ENCODE assay signal across 7 mouse cellular contexts in the genomic region with DNA sequence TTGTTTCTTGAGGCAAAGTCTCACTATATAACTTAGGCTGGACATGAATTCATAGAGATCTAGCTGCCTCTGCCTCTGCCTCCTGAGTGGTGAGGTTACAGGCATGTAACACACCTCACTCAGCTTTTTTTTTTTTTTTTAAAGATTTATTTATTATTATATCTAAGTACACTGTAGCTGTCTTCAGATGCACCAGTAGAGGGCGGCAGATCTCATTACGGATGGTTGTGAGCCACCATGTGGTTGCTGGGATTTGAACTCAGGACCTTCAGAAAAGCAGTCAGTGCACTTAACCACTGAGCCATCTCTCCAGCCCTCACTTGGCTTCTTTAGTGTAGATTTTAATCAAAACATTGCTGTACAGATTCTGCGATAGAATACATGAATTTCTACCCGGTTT. TPM values are rescaled to one million over a fixed set of nuclear protein-coding genes. Genes with fewer than 3 reads are reported as not detected.
A peak's percentile ranks its signal among the peaks of the same experiment; 100 is the strongest.
DNase-seq lines count a peak whose midpoint lies in the region; ATAC-seq and TF ChIP-seq lines count a peak whose summit lies in the region.
"Not testable (repeated sequence)": the region's sequence is repeated elsewhere in the genome, so short reads cannot be mapped to it uniquely, and the experiment has no call there.

No protein-coding gene starts in this region.

- H3K9ac ChIP-seq in ES-E14 (ENCODE audit: insufficient read depth, low read depth, low read length, poor library complexity, severe bottlenecking); lung, postnatal 0 days (replicated peaks; ENCODE audit: low read depth); stomach, postnatal 0 days (ENCODE audit: low read length): not testable (repeated sequence)

- not testable (repeated sequence) for H3K27me3 ChIP-seq in lung, postnatal 0 days (replicated peaks; ENCODE audit: insufficient read depth, low read length); stomach, postnatal 0 days (ENCODE audit: control insufficient read depth, insufficient read depth, low read length)

- not testable (repeated sequence) for H3K36me3 ChIP-seq in ES-E14 (ENCODE audit: control insufficient read depth, insufficient read depth, low read length, poor library complexity, severe bottlenecking); stomach, postnatal 0 days (ENCODE audit: control insufficient read depth, insufficient read depth, low read length)
- H3K36me3 ChIP-seq in lung, postnatal 0 days (ENCODE audit: insufficient read depth, low read length), result peaks cover 11% of the 10 kb centered on the region; the same call in 1 of the 2 replicates

- intact Hi-C loops in left cerebral cortex, adult 2 months (cut with DNase I), result not testable (repeated sequence)

- in situ Hi-C loops in ES-E14 (cut with MboI; ENCODE audit: low sequenced_read_pairs in 2 of 2, unreplicated experiment in 2 of 2), result not testable (repeated sequence)

- not testable (repeated sequence) for H3K4me3 ChIP-seq in ES-E14 (ENCODE audit: insufficient read depth in 1 of 2, low read depth in 1 of 2, low read length in 2 of 2, poor library complexity in 1 of 2, severe bottlenecking in 1 of 2); left cerebral cortex, adult 2 months; lung, postnatal 0 days (ENCODE audit: low read depth, low read length); stomach, postnatal 0 days (ENCODE audit: low read depth, low read length)

- peak; percentile 36 for TF ChIP-seq CTCF in left cerebral cortex, adult 2 months (IDR thresholded peaks at IDR 0.05)
- TF ChIP-seq CTCF in lung, postnatal 0 days (IDR thresholded peaks at IDR 0.05), result peak; percentile 24
- peak; percentile 47 for TF ChIP-seq CTCF in stomach, postnatal 0 days (IDR thresholded peaks at IDR 0.05; ENCODE audit: low read depth)

- H3K4me2 ChIP-seq in lung, postnatal 0 days (replicated peaks; ENCODE audit: low read depth, low read length); stomach, postnatal 0 days (replicated peaks; ENCODE audit: low read depth): not testable (repeated sequence)

- not testable (repeated sequence) for H3K27ac ChIP-seq in ES-E14 (ENCODE audit: insufficient read depth, low read depth, low read length, poor library complexity, severe bottlenecking); left cerebral cortex, adult 2 months; lung, postnatal 0 days (ENCODE audit: low read length); stomach, postnatal 0 days (replicated peaks)

- not testable (repeated sequence) for ATAC-seq in lung, postnatal 0 days; stomach, postnatal 0 days (ENCODE audit: low FRiP score, low TSS enrichment)

- 89% methylated on average over 4 of the region's 4 CpGs for WGBS in lung, postnatal 0 days
- 87% methylated on average over 4 of the region's 4 CpGs for WGBS in stomach, postnatal 0 days

- peak; percentile 24 for DNase-seq in A20 (ENCODE audit: low read depth, low spot score)
- DNase-seq in ES-E14 (ENCODE audit: low read depth, low spot score); left cerebral cortex, adult 2 months (ENCODE audit: extremely low spot score in 1 of 2, low spot score in 2 of 2); lung, postnatal 0 days (ENCODE audit: low spot score); stomach, postnatal 0 days (ENCODE audit: low spot score): not testable (repeated sequence)
- peak; percentile 29 for DNase-seq in adrenal gland, postnatal 14 days
- DNase-seq in induced T-regulatory cell, adult 2 months (ENCODE audit: low read depth), result peak; percentile 23

- not testable (repeated sequence) for H3K4me1 ChIP-seq in ES-E14 (ENCODE audit: control insufficient read depth in 2 of 2, insufficient read depth in 2 of 2, low read length in 2 of 2, poor library complexity in 1 of 2); lung, postnatal 0 days (ENCODE audit: insufficient read depth, low read depth, low read length); stomach, postnatal 0 days (replicated peaks; ENCODE audit: control insufficient read depth, insufficient read depth)

- TF ChIP-seq EP300 in lung, postnatal 0 days (IDR thresholded peaks at IDR 0.05); stomach, postnatal 0 days (optimal IDR thresholded peaks at IDR 0.05): not testable (repeated sequence)

- H3K9me3 ChIP-seq in ES-E14 (ENCODE audit: control insufficient read depth, insufficient read depth, low read depth, low read length); lung, postnatal 0 days (ENCODE audit: low read length); stomach, postnatal 0 days (ENCODE audit: control insufficient read depth, low read length): not testable (repeated sequence)

TF ChIP-seq in ES-E14, 5 proteins besides CTCF, POLR2A, EP300 and RAD21:
- TF ChIP-seq ZNF384 (IDR thresholded peaks at IDR 0.05; ENCODE audit: low read depth, low read length), result peak; percentile 57; the same call in 1 of the 2 replicates

RNA-seq across cellular contexts. Expression of a gene that starts 34.7 kb away (rescaled TPM):
- 16.6 and 24.1 TPM in 2 replicates for total RNA-seq in ES-E14 (2012; rRNA removed)
- 58.6 and 63.6 TPM in 2 replicates for total RNA-seq in adrenal gland, postnatal 14 days (2021)
- total RNA-seq in left cerebral cortex, adult 2 months (2021), result 100 to 1,000 TPM; 107 to 132 TPM
- polyA plus RNA-seq in lung, postnatal 0 days (2015; fragmentation: Nextera tagmentation; extraction: Ambion mirVana), result 59.0 and 59.6 TPM in 2 replicates
- 41.0 and 41.4 TPM in 2 replicates for polyA plus RNA-seq in stomach, postnatal 0 days (2015; fragmentation: Nextera tagmentation; extraction: Ambion mirVana)

RNA-seq across cellular contexts. Expression of a gene that starts 52.1 kb away (rescaled TPM):
- total RNA-seq in ES-E14 (2012; rRNA removed), result 15.4 and 16.1 TPM in 2 replicates
- total RNA-seq in adrenal gland, postnatal 14 days (2021), result 34.9 and 38.6 TPM in 2 replicates
- 10 to 100 TPM; 24.4 to 25.9 TPM for total RNA-seq in left cerebral cortex, adult 2 months (2021)
- polyA plus RNA-seq in lung, postnatal 0 days (2015; fragmentation: Nextera tagmentation; extraction: Ambion mirVana), result 26.7 and 27.3 TPM in 2 replicates
- polyA plus RNA-seq in stomach, postnatal 0 days (2015; fragmentation: Nextera tagmentation; extraction: Ambion mirVana), result 26.5 and 28.2 TPM in 2 replicates
